19 mouse cellular contexts compared by ENCODE assay signal in the genomic region with DNA sequence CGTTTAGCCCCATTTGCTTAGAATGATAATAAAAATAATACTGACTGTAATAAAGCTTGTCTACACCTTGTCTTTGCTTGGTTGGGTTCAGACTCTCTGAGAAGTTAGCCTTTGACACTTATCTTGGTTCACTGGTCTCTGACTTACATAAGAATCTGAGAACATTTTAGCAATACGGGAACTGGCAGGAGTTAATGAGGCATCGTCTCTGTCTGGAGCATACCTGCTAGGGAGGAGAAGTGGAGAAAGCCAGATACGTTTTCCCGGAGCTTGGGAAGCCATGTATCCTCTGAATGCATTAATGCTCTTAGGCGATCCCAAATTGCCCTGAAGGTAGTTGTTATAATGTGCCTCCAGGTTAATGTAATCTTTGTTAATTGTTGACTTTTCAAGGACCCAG.
A peak's percentile ranks its signal among the peaks of the same experiment; 100 is the strongest.
DNase-seq lines count a peak whose midpoint lies in the region; ATAC-seq and TF ChIP-seq lines count a peak whose summit lies in the region.
"Had no signal": no experiment of that assay in that cellular context is flagged by ENCODE, and none has a peak within 500 bp of the region (broad histone marks: within the 10 kb centered on the region; RNA-seq: fewer than 3 reads in every experiment).

No protein-coding gene starts in this region.

- H3K4me3 ChIP-seq in kidney, adult 2 months (ENCODE audit: insufficient read depth, low read depth, low read length) = no peak overlapping the region
- no peak overlapping the region for H3K4me3 ChIP-seq in kidney, embryonic 15.5 days (replicated peaks)
- H3K4me3 ChIP-seq: embryonic facial prominence, embryonic 10.5 days; gastrocnemius, adult 2 months; heart, embryonic 10.5 days; hindbrain, embryonic 12.5 days had no signal

- no peak for TF ChIP-seq CTCF in Patski (IDR thresholded peaks at IDR 0.05)
- no peak for TF ChIP-seq CTCF in kidney, adult 2 months (conservative IDR thresholded peaks at IDR 0.05; ENCODE audit: insufficient read depth, insufficient read length, low read depth, low read length)

- peak; percentile 82 for ATAC-seq in Patski
- peak; percentile 84 for ATAC-seq in kidney, embryonic 15.5 days (replicated peaks; ENCODE audit: low FRiP score)
- ATAC-seq: forebrain, embryonic 14.5 days had no signal

- no peak overlapping the region for H3K9ac ChIP-seq in kidney, embryonic 15.5 days
- H3K9ac ChIP-seq: hindbrain, embryonic 12.5 days had no signal

- peaks cover 22% of the 10 kb centered on the region for H3K4me1 ChIP-seq in kidney, adult 2 months (ENCODE audit: control insufficient read depth, insufficient read depth, low read length)
- peaks cover 36% of the 10 kb centered on the region for H3K4me1 ChIP-seq in kidney, embryonic 15.5 days

- POLR2A ChIA-PET in Patski (lab: Charles Lee) = interaction anchor here (0.9 to 2.2 kb wide), 7 partner anchors 25 to 297 kb away, joined by 3 to 5 read pairs (median 4); no protein-coding TSS in a partner anchor

- CTCF ChIA-PET in Patski (lab: Charles Lee) = interaction anchor here (0.9 to 1.3 kb wide), 5 partner anchors 12 to 217 kb away, joined by 3 read pairs; no protein-coding TSS in a partner anchor

- 31% methylated on average over 6 of the region's 6 CpGs for WGBS in kidney, adult 2 months
- 42% methylated on average over 6 of the region's 6 CpGs for WGBS in kidney, embryonic 15.5 days

- H3K27ac ChIP-seq in kidney, adult 2 months (ENCODE audit: insufficient read depth, low read depth, low read length) = peak overlapping the region; percentile 92
- peak overlapping the region; percentile 85 for H3K27ac ChIP-seq in kidney, embryonic 15.5 days
- H3K27ac ChIP-seq: embryonic facial prominence, embryonic 10.5 days; gastrocnemius, adult 2 months; heart, embryonic 10.5 days; hindbrain, embryonic 12.5 days had no signal

- H3K36me3 ChIP-seq in kidney, adult 2 months (ENCODE audit: control insufficient read depth, insufficient read depth, low read length) = no peaks in the 10 kb centered on the region
- no peaks in the 10 kb centered on the region for H3K36me3 ChIP-seq in kidney, embryonic 15.5 days
- H3K36me3 ChIP-seq: embryonic facial prominence, embryonic 10.5 days; heart, embryonic 10.5 days; hindbrain, embryonic 12.5 days had no signal

- no peaks in the 10 kb centered on the region for H3K9me3 ChIP-seq in kidney, embryonic 15.5 days (replicated peaks)
- H3K9me3 ChIP-seq: embryonic facial prominence, embryonic 10.5 days; heart, embryonic 10.5 days; hindbrain, embryonic 12.5 days had no signal

- H3K4me2 ChIP-seq in kidney, embryonic 15.5 days = no peak overlapping the region
- H3K4me2 ChIP-seq: hindbrain, embryonic 12.5 days had no signal

- TF ChIP-seq POLR2A in kidney, adult 2 months (IDR thresholded peaks at IDR 0.05; ENCODE audit: low read depth, low read length) = no peak

- H3K27me3 ChIP-seq in Patski = no peaks in the 10 kb centered on the region
- no peaks in the 10 kb centered on the region for H3K27me3 ChIP-seq in kidney, adult 2 months (replicated peaks; ENCODE audit: control insufficient read depth, insufficient read depth, low read length)
- no peaks in the 10 kb centered on the region for H3K27me3 ChIP-seq in kidney, embryonic 15.5 days
- H3K27me3 ChIP-seq: CH12.LX; hindbrain, embryonic 12.5 days had no signal

- in situ Hi-C loops in Patski (cut with MboI; ENCODE audit: low pct_unique_long_range_greater_than_20kb) = loop anchor here (5.0 kb wide), 2 partner anchors 106 to 296 kb away; no protein-coding TSS in a partner anchor

- DNase-seq in Patski (ENCODE audit: low read depth, low spot score) = peak; percentile 86
- DNase-seq in kidney, adult 2 months = peak; percentile 88
- DNase-seq in kidney, postnatal 36 days = peak; percentile 44 to 83
- DNase-seq in urinary bladder, postnatal 14 days (ENCODE audit: low spot score) = no peak
- DNase-seq in urinary bladder, postnatal 4 days (ENCODE audit: low spot score in 2 of 2) = no peak
- DNase-seq: adrenal gland, adult 8-10 months; adrenal gland, postnatal 36 days; cerebellum, adult 2 months; cerebellum, postnatal 10 days; gastrocnemius, adult 2 months; gastrocnemius, postnatal 25 days; heart, postnatal 10 days; heart, postnatal 4 days had no signal

Comparison
In these comparisons a context has a peak if more than half of its experiments do, and no peak if none do; other contexts are left out.
1. DNase-seq: peak in Patski (single experiment), kidney, adult 2 months (single experiment) and kidney, postnatal 36 days (2 of 2); none in urinary bladder, postnatal 14 days (single experiment) and urinary bladder, postnatal 4 days (0 of 2).